Mouse (Mus musculus) bone marrow, adult 2 months (tissue): ENCODE data around the gene Arfgap1.

Source experiments
- CTCF ChIP-seq: fragments of 200-500 bp; IDR thresholded peaks from 2 replicates; pipeline ENCODE4 v1.5.1; 2011; ENCODE audit warnings: low read length, control low read depth; ENCODE audit not compliant: control insufficient read depth, insufficient read depth
- POLR2A ChIP-seq: fragments of 200-500 bp; IDR thresholded peaks from 2 replicates; pipeline ENCODE4 v1.6.1; 2011; ENCODE audit warnings: low read depth, mild to moderate bottlenecking, control low read depth, low read length, borderline replicate concordance; ENCODE audit not compliant: control insufficient read depth

DNA sequence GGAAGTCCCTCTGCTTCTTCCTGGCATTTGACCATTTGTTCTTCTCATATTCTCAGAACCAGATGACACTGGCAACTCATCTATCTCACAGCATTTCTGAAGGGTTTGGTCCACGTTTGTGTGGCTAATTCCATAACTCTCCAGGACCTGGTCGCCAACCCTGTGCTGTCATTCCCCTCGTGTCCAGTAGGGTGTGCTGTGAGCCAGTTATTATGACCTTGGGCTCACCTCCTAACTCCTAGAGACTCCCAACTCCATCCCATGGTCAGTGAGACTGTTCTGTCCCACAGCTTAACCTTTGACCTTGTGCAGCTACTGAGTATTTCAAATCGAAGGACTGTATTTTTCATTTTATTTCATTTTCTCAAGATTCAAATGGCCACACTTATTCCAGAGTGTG lies 41.8 kb upstream of the Arfgap1 start:
- TF ChIP-seq CTCF (peak; percentile 92), POLR2A (no peak)
